Mouse (Mus musculus): ENCODE measurements around the gene Rabep1.

DNA sequence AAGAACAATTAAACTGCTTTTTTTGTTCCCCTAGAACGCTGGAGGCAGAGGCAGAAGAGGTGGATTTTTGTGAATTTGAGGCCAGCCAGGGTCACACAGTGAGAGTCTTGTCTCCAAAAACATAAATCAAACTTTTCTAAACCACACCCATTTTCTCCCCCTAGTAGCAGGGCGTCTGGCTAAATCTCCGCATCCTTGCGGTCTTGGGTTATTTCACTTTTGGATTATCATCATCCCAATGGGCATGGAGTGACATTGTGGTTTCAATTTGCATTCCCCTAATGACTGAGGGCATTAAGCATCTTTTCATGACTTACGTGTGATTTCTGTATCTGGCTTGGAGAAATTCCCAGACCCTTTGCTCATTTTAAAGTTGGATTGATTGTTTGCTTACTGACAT is 86.9 kb downstream of the Rabep1 start:
- TF ChIP-seq POLR2A (IDR thresholded peaks at IDR 0.05; ENCODE audit: extremely low read depth, insufficient read depth, low read length): no peak
- no peak for TF ChIP-seq CTCF (IDR thresholded peaks at IDR 0.05; ENCODE audit: low read depth, low read length)
